Comparison of ENCODE assay signal across 7 mouse cellular contexts in the genomic region with DNA sequence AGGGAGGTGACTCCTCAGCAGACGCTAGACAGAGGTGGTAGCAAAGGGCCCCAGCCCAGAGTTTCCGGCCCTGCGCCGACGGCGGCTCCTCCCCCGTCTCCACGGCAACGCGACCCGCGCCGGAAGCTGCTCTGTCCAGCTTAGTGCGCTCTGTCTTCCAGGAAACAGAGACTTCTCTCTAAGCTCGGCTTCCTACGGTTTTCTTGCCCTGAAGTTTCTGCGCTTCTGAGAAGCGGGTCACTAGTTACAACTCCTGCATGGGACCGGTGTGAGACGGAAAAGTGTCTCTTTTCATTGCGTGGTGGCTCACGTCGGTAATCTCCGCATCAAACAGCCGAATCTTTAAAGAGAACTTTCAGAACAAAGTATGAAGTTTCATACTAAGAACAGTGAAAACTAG. TPM values are rescaled to one million over a fixed set of nuclear protein-coding genes. Genes with fewer than 3 reads are reported as not detected.
DNase-seq lines count a peak whose midpoint lies in the region; ATAC-seq and TF ChIP-seq lines count a peak whose summit lies in the region.

Sfi1 (minus strand) TSS at position 101 of the 400 bp plus-strand sequence.

- no peak within 1 kb of the TSS for H3K4me3 ChIP-seq in liver, adult 2 months (ENCODE audit: insufficient read depth, low read depth, low read length)
- H3K4me3 ChIP-seq in heart, embryonic 10.5 days: no peak within 1 kb of the TSS
- H3K4me3 ChIP-seq in limb, embryonic 12.5 days (replicated peaks): no peak within 1 kb of the TSS

- 85% methylated on average over 25 of the region's 25 CpGs for WGBS in liver, adult 2 months
- 81% methylated on average over 25 of the region's 25 CpGs for WGBS in heart, embryonic 10.5 days
- WGBS in limb, embryonic 12.5 days: 86% methylated on average over 25 of the region's 25 CpGs

- no peak for ATAC-seq in limb, embryonic 12.5 days (ENCODE audit: insufficient number of reproducible peaks, insufficient read depth, low FRiP score, low TSS enrichment, low read depth)
- ATAC-seq in cerebellum, adult (ENCODE audit: insufficient number of reproducible peaks, low FRiP score, low TSS enrichment): no peak

- DNase-seq in liver, adult 2 months (ENCODE audit: extremely low read depth, low read depth, low spot score): no peak
- DNase-seq in liver: no peak
- no peak for DNase-seq in adrenal gland, postnatal 36 days
- DNase-seq in heart, embryonic 10.5 days (ENCODE audit: low spot score): no peak
- DNase-seq in spleen, adult 12 weeks (ENCODE audit: low spot score): no peak

- H3K27ac ChIP-seq in liver, adult 2 months (replicated peaks; ENCODE audit: insufficient read depth, low read depth, low read length): no peak within 1 kb of the TSS
- no peak within 1 kb of the TSS for H3K27ac ChIP-seq in heart, embryonic 10.5 days
- no peak within 1 kb of the TSS for H3K27ac ChIP-seq in limb, embryonic 12.5 days

- no peak for TF ChIP-seq POLR2A in liver, adult 2 months (IDR thresholded peaks at IDR 0.05; ENCODE audit: extremely low read depth, insufficient read depth, low read length)

- no peak within 1 kb of the TSS for H3K9ac ChIP-seq in liver, adult 2 months (ENCODE audit: low read depth, low read length)
- no peak within 1 kb of the TSS for H3K9ac ChIP-seq in limb, embryonic 12.5 days (replicated peaks)

- H3K36me3 ChIP-seq in liver, adult 2 months (ENCODE audit: control insufficient read depth, insufficient read depth, low read length): no peaks in the 10 kb centered on the region
- H3K36me3 ChIP-seq in heart, embryonic 10.5 days: no peaks in the 10 kb centered on the region
- H3K36me3 ChIP-seq in limb, embryonic 12.5 days: no peaks in the 10 kb centered on the region

- H3K4me1 ChIP-seq in liver, adult 2 months (ENCODE audit: control insufficient read depth, insufficient read depth, low read length): no peaks in the 10 kb centered on the region
- H3K4me1 ChIP-seq in heart, embryonic 10.5 days: no peaks in the 10 kb centered on the region
- H3K4me1 ChIP-seq in limb, embryonic 12.5 days (replicated peaks): no peaks in the 10 kb centered on the region

- no peaks in the 10 kb centered on the region for H3K79me2 ChIP-seq in liver, adult 2 months (ENCODE audit: control insufficient read depth, insufficient read depth, low read length)

- H3K4me2 ChIP-seq in limb, embryonic 12.5 days: no peak within 1 kb of the TSS

- TF ChIP-seq CTCF in liver, adult 2 months (IDR thresholded peaks at IDR 0.05; ENCODE audit: low read depth, low read length): no peak

- H3K9me3 ChIP-seq in heart, embryonic 10.5 days: no peaks in the 10 kb centered on the region
- H3K9me3 ChIP-seq in limb, embryonic 12.5 days: no peaks in the 10 kb centered on the region

- H3K27me3 ChIP-seq in liver, adult 2 months (ENCODE audit: control insufficient read depth, insufficient read depth, low read length): no peaks in the 10 kb centered on the region
- no peaks in the 10 kb centered on the region for H3K27me3 ChIP-seq in heart, embryonic 10.5 days (ENCODE audit: insufficient read depth, poor library complexity, severe bottlenecking)
- no peaks in the 10 kb centered on the region for H3K27me3 ChIP-seq in limb, embryonic 12.5 days

RNA-seq across cellular contexts. Expression of gene Sfi1, which starts in this region (rescaled TPM):
- 11.3 and 12.4 TPM in 2 replicates for total RNA-seq in liver, adult 2 months (2014; rRNA removed)
- polyA plus RNA-seq in liver, adult 2 months (2012; rRNA removed): 9.9 and 12.4 TPM in 2 replicates
- 10 to 100 TPM; 47.9 to 50.9 TPM for total RNA-seq in adrenal gland, postnatal 36 days (2021)
- 10.3 and 11.7 TPM in 2 replicates for polyA plus RNA-seq in heart, embryonic 10.5 days (2016; fragmentation: Nextera tagmentation; extraction: Ambion mirVana)
- polyA plus RNA-seq in limb, embryonic 12.5 days (2016; fragmentation: Nextera tagmentation; extraction: Ambion mirVana): 14.2 and 18.9 TPM in 2 replicates
